Mouse (Mus musculus) hindbrain, embryonic 11.5 days (tissue): ENCODE data around the gene Ino80. TPM values are rescaled to one million over a fixed set of nuclear protein-coding genes. Genes with fewer than 3 reads are reported as not detected.

Experiments
- ATAC-seq: fragments of 200-750 bp; cut with Nextera tagmentation; 2 replicates; pipeline ENCODE4 v1.8.0; 2017; ENCODE audit warnings: mild to moderate bottlenecking, moderate TSS enrichment, moderate library complexity; ENCODE audit not compliant: low FRiP score
- DNase-seq: peaks from one replicate; pipeline ENCODE4 v3.0.0-alpha.2; 2015; ENCODE audit warnings: low spot score
- H3K27ac ChIP-seq: fragments of 300-500 bp; sonication (generic); 2 replicates; pipeline ENCODE4 v1.5.1; 2014; ENCODE audit warnings: mild to moderate bottlenecking, low read depth, low read length
- H3K27me3 ChIP-seq: fragments of 300-500 bp; sonication (generic); 2 replicates; pipeline ENCODE4 v1.6.1; 2014; ENCODE audit warnings: mild to moderate bottlenecking, low read length, moderate library complexity, mixed read lengths; ENCODE audit not compliant: control insufficient read depth, insufficient read depth
- H3K36me3 ChIP-seq: fragments of 300-500 bp; sonication (generic); 2 replicates; pipeline ENCODE4 v1.6.1; 2014; ENCODE audit warnings: mild to moderate bottlenecking, low read length, moderate library complexity, mixed read lengths; ENCODE audit not compliant: control insufficient read depth, insufficient read depth
- H3K4me1 ChIP-seq: fragments of 300-500 bp; sonication (generic); replicated peaks from 2 replicates; pipeline ENCODE4 v1.6.1; 2014; ENCODE audit warnings: low read length, mixed read lengths; ENCODE audit not compliant: control insufficient read depth, insufficient read depth
- H3K4me2 ChIP-seq: fragments of 300-500 bp; sonication (generic); replicated peaks from 2 replicates; pipeline ENCODE4 v1.6.1; 2014; ENCODE audit warnings: mild to moderate bottlenecking, low read depth, low read length
- H3K4me3 ChIP-seq: fragments of 300-500 bp; sonication (generic); 2 replicates; pipeline ENCODE4 v1.5.1; 2014; ENCODE audit warnings: low read depth, low read length
- H3K9ac ChIP-seq: fragments of 300-500 bp; sonication (generic); 2 replicates; pipeline ENCODE4 v1.6.1; 2014; ENCODE audit warnings: low read depth, low read length
- H3K9me3 ChIP-seq: fragments of 300-500 bp; sonication (generic); 2 replicates; pipeline ENCODE4 v1.6.1; 2016; ENCODE audit warnings: low read length; ENCODE audit not compliant: control insufficient read depth
- WGBS: fragments of 180-500 bp; shearing (Covaris S2); extraction: QIAGEN DNeasy Blood & Tissue Kit; methylation state at CpG from one replicate; pipeline ENCODE4 v1.1.7; 2014; 5-methylcytosine and 5-hydroxymethylcytosine counted together
- polyA plus RNA-seq: library from polyadenylated mRNA; unstranded; fragments of >200 nt; fragmentation: Nextera tagmentation; extraction: Ambion mirVana; gene quantifications from 2 replicates; pipeline ENCODE4 v1.2.1, GENCODE M21; 2014

The Ino80 gene
- polyA plus RNA-seq, 1 experiment from 2014 or later = 5.6 TPM

- Histone ChIP-seq H3K4me3 (no peak overlapping the region), H3K27ac (no peak overlapping the region), H3K4me2 (no peak overlapping the region), H3K9me3 (no peaks in the 10 kb centered on the region), H3K36me3 (no peaks in the 10 kb centered on the region), H3K9ac (no peak overlapping the region), H3K4me1 (no peaks in the 10 kb centered on the region), H3K27me3 (peaks cover 12% of the 10 kb centered on the region)
- no peak for ATAC-seq
- 90% methylated on average over 1 of the region's 1 CpGs for WGBS
- no peak for DNase-seq
These were observed 142.0 kb downstream of the Ino80 start for GRCm38 (mm10) chr2:119335535-119335934.

GRCm38 (mm10) chr2:119334964-119335525 is 142.4 kb downstream of the Ino80 start:
- H3K4me1 ChIP-seq = no peaks in the 10 kb centered on the region
- no peak overlapping the region for H3K27ac ChIP-seq
- no peak for ATAC-seq
- no peak overlapping the region for H3K9ac ChIP-seq
- no peak for DNase-seq
- no peak overlapping the region for H3K4me3 ChIP-seq
- 76% methylated on average over 7 of the region's 7 CpGs for WGBS
- no peaks in the 10 kb centered on the region for H3K9me3 ChIP-seq
- no peak overlapping the region for H3K4me2 ChIP-seq
- H3K36me3 ChIP-seq = no peaks in the 10 kb centered on the region
- H3K27me3 ChIP-seq = peaks cover 17% of the 10 kb centered on the region

- Histone ChIP-seq H3K9me3 (no peaks in the 10 kb centered on the region), H3K9ac (no peak overlapping the region), H3K4me1 (no peaks in the 10 kb centered on the region), H3K4me2 (no peak overlapping the region), H3K36me3 (no peaks in the 10 kb centered on the region), H3K27ac (no peak overlapping the region), H3K4me3 (no peak overlapping the region), H3K27me3 (peaks cover 24% of the 10 kb centered on the region)
- no peak for DNase-seq
- ATAC-seq = no peak
- 55% methylated on average over 1 of the region's 1 CpGs for WGBS
These were observed 143.4 kb downstream of the Ino80 start for GRCm38 (mm10) chr2:119334135-119334534.

GRCm38 (mm10) chr2:119332177-119332661 is 145.3 kb downstream of the Ino80 start:
- WGBS = 73% methylated on average over 24 of the region's 24 CpGs
- no peaks in the 10 kb centered on the region for H3K9me3 ChIP-seq
- ATAC-seq (no peak), DNase-seq (no peak)
- H3K27ac ChIP-seq = no peak overlapping the region
- no peaks in the 10 kb centered on the region for H3K36me3 ChIP-seq
- no peak overlapping the region for H3K4me2 ChIP-seq
- H3K4me1 ChIP-seq = no peaks in the 10 kb centered on the region
- H3K4me3 ChIP-seq = no peak overlapping the region
- peaks cover 42% of the 10 kb centered on the region for H3K27me3 ChIP-seq
- H3K9ac ChIP-seq = no peak overlapping the region

GRCm38 (mm10) chr2:119330795-119331194 is 146.7 kb downstream of the Ino80 start:
- H3K9ac ChIP-seq = no peak overlapping the region
- H3K4me2 ChIP-seq = no peak overlapping the region
- DNase-seq (no peak), ATAC-seq (no peak)
- H3K4me1 ChIP-seq = 0 out of 2 replicates have a peak, but pooled peaks cover 9% of the 10 kb centered on the region
- WGBS = 90% methylated on average over 8 of the region's 8 CpGs
- H3K27me3 ChIP-seq = peaks cover 56% of the 10 kb centered on the region
- no peak overlapping the region for H3K27ac ChIP-seq
- H3K9me3 ChIP-seq = no peaks in the 10 kb centered on the region
- no peak overlapping the region for H3K4me3 ChIP-seq
- H3K36me3 ChIP-seq = no peaks in the 10 kb centered on the region

- H3K9me3 ChIP-seq = no peaks in the 10 kb centered on the region
- H3K9ac ChIP-seq = no peak overlapping the region
- H3K4me1 ChIP-seq = peaks cover 9% of the 10 kb centered on the region; the same call in 1 of the 2 replicates
- H3K36me3 ChIP-seq = no peaks in the 10 kb centered on the region
- WGBS = 56% methylated on average over 3 of the region's 3 CpGs
- H3K27me3 ChIP-seq = peaks cover 71% of the 10 kb centered on the region
- H3K27ac ChIP-seq = no peak overlapping the region
- ATAC-seq (no peak), DNase-seq (no peak)
- H3K4me3 ChIP-seq = no peak overlapping the region
- no peak overlapping the region for H3K4me2 ChIP-seq
These were observed 148.2 kb downstream of the Ino80 start for GRCm38 (mm10) chr2:119329123-119329817.

- Histone ChIP-seq H3K27ac (no peak overlapping the region), H3K4me2 (0 out of 2 replicates have a peak overlapping the region, but pooled peaks have one; percentile 3), H3K4me3 (no peak overlapping the region), H3K27me3 (peaks cover 78% of the 10 kb centered on the region), H3K9me3 (no peaks in the 10 kb centered on the region), H3K36me3 (no peaks in the 10 kb centered on the region), H3K4me1 (peaks cover 9% of the 10 kb centered on the region; the same call in 1 of the 2 replicates), H3K9ac (no peak overlapping the region)
- no peak for ATAC-seq
- no peak for DNase-seq
- WGBS = 44% methylated on average over 5 of the region's 5 CpGs
These were observed 148.9 kb downstream of the Ino80 start for GRCm38 (mm10) chr2:119328546-119328945.

- no peaks in the 10 kb centered on the region for H3K9me3 ChIP-seq
- no peak for DNase-seq
- no peak overlapping the region for H3K9ac ChIP-seq
- ATAC-seq = no peak
- 16% methylated on average over 11 of the region's 11 CpGs for WGBS
- peaks cover 9% of the 10 kb centered on the region; the same call in 1 of the 2 replicates for H3K4me1 ChIP-seq
- H3K4me2 ChIP-seq = 0 out of 2 replicates have a peak overlapping the region, but pooled peaks have one; percentile 7
- no peaks in the 10 kb centered on the region for H3K36me3 ChIP-seq
- peak overlapping the region; percentile 12; the same call in 1 of the 2 replicates for H3K4me3 ChIP-seq
- H3K27ac ChIP-seq = peak overlapping the region; percentile 6; the same call in 1 of the 2 replicates
- H3K27me3 ChIP-seq = peaks cover 82% of the 10 kb centered on the region
These were observed 149.5 kb downstream of the Ino80 start for GRCm38 (mm10) chr2:119327942-119328526.
